Mouse (Mus musculus): ENCODE data around the gene Fam114a2.

The Fam114a2 gene

DNA sequence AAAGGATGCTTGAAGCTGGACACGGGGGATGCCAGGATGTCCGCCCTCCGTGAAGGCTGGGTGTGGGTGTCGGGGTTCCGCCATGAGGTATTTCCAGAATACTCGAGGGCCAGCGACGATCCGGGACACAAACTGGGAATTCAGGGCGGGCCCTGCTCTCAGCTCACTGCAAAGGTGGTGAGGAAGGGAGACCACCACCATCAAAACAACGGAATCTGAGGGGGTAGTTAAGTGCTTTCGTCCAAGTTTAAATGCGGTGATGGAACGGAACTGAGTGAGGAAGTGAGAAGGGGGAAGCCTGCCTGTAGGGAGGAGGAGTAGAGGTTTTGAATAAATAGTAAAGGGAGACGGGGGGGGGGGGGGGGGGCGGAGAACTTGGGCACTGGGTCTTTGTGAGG, 333 bp upstream of the Fam114a2 start:
- DNase-seq, result no peak

DNA sequence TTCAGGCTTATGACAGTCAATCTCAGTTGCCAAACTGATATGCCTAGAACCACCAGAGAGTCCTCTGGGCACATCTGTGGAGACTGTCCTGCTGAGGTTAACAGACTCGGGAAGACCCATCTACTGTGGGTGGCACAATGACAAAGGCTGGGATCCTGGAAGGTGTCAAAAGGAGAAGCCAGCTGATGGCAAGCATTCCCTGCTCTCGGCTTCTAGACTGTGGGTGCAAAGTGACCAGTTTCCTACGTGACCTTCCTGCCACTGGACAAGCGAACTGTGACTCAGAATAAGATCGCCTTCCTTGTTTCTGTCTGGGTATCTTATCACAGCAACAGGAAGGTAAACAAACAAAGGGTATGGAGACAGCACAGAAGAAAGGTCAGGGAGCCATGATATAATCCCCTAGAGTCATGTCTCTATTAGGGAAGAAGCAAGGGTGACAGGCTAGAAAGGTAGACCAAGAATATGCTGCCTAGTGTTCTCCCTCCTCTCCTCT, 1.4 kb downstream of the Fam114a2 start:
- no peak for DNase-seq

DNA sequence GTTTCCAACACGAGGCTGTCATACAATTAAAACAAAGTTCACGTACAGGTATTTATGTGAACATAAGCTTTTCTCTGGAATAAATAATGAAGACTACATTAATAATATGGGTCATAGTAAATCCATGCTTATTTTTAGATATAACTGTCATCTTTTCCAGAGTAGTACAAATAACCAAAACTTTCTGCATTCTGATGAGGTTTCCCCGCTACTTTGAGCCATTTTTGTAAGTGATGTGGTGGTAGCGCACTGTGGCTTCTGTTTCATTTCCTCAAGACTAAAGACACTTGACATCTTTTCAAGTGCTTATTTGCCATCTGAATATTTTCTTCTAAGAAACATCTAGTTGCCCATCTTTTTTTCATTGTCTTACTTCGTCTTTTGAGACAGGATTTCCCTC, 3.2 kb downstream of the Fam114a2 start:
- no peak for DNase-seq

- no peak for DNase-seq
These were observed 11.5 kb downstream of the Fam114a2 start for GRCm38 (mm10) chr11:57506899-57507298.

DNA sequence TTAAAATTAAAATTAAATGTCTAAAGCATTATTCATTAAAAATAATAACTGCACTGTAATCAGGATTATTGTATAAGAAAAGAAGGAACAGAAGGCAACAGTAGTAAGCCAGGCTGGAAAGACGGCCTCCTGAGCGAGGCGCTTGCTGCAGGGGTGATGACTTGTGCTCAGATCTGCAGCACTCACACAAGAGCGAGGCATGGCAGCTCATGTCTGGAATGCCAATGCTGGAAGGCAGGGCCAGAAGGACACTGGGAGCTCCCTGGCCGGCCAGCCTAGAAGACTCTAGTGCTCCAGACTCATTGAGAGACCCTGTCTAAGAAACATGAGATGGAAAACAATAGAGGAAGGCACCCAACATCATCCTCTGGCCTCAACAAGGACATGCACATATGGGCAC, 15.3 kb downstream of the Fam114a2 start:
- DNase-seq, result no peak

GRCm38 (mm10) chr11:57498215-57498614, 20.2 kb downstream of the Fam114a2 start:
- no peak for DNase-seq

GRCm38 (mm10) chr11:57497701-57498100, 20.7 kb downstream of the Fam114a2 start:
- no peak for DNase-seq

- no peak for DNase-seq
These were observed 21.9 kb downstream of the Fam114a2 start for GRCm38 (mm10) chr11:57496462-57497039.

- no peak for DNase-seq
These were observed 30.0 kb downstream of the Fam114a2 start for GRCm38 (mm10) chr11:57488436-57488835.

- DNase-seq, result peak; percentile 50 to 57
These were observed 40.3 kb downstream of the Fam114a2 start for GRCm38 (mm10) chr11:57478077-57478476.

- DNase-seq, result peak; percentile 81 to 84
These were observed 43.3 kb downstream of the Fam114a2 start for GRCm38 (mm10) chr11:57475119-57475518.

- peak; percentile 39 to 50 for DNase-seq
These were observed 44.0 kb downstream of the Fam114a2 start for GRCm38 (mm10) chr11:57474296-57474941.

- no peak for DNase-seq
These were observed 47.4 kb downstream of the Fam114a2 start for GRCm38 (mm10) chr11:57470979-57471378.

GRCm38 (mm10) chr11:57470056-57470455, 48.4 kb downstream of the Fam114a2 start:
- DNase-seq, result no peak

DNA sequence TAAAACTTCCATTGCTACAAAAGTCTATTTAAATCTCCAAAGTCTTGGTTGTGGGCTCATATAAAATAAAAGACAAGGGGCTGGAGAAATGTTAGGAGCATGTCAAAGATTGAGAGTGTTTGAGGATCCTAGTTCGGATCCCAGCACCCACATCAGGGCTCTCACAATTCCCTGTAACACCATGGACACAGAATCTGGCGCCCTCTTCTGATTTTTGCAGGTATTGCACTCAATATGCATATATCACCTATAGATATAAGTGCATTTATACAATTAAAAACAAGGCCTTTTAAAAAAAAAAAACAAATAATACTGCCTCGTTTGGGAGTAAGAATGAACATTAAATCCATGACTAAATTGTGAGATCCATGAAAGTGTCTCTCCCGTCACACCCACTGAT, 49.7 kb downstream of the Fam114a2 start:
- no peak for DNase-seq

DNA sequence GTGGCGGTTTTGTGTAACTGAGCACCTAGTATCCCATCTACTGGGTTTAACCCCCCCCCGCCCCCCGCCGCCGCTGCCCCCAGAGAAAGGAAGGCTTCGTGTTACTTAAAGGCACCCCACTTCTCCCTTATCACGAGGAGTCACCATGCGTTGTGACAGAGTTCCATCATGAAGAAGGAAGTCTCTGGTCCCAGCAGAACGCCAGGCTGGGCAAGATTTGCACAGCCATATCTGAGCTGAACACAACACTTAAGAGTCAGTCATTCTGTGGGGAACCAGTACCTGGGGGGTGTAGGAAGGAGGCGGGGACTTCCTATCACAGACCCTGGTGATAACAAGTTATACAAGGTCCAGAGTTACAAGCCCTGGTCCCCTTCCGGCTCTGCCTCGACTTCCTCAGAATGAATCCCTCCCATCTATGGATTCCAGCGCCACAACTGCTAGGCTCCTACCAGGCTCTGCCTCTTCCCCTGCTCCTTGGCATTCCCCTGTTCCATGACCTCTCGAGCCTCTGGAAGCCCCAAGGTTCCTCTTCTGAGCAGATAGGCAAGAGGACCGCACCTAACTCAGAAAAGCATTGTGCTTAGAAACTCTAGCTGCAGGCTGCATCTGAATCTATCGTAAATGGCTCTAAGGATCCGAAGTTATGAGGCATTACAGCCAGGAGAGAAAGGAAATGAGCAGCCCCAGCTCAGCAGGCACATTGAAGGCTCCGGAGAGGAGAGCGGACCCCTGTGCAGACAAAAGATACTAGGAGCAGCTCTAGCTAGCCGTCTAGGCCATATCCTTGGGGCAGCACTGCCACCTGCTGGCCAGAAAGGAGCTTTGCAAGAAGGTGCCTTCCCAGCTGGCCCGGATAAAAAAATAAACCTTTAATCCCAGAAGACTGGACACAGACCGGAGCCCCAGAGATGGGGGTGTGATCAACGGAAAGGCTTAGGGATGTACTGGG, 51.0 kb downstream of the Fam114a2 start:
- peak; percentile 86 to 88 for DNase-seq

DNA sequence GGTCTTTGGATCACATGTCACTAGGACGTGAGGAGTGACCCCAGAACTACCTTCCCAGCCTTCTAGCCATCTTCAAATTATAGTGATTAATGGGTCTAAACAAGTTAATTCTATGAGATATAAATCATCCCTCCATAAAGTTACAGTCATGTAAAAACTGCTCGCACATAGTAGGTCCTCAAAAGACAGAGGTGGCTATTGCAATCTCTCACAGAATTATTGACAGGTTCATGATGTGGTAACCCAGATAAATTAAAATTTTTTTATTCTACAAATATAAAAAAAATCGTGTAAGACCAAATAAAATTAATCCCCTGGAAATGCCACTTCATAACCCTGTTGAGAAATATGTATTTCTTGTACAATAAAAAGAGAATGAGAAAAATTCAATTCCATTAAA, 52.6 kb downstream of the Fam114a2 start:
- DNase-seq, result no peak

- DNase-seq, result peak; percentile 45 to 46
These were observed 53.4 kb downstream of the Fam114a2 start for GRCm38 (mm10) chr11:57465025-57465424.

DNA sequence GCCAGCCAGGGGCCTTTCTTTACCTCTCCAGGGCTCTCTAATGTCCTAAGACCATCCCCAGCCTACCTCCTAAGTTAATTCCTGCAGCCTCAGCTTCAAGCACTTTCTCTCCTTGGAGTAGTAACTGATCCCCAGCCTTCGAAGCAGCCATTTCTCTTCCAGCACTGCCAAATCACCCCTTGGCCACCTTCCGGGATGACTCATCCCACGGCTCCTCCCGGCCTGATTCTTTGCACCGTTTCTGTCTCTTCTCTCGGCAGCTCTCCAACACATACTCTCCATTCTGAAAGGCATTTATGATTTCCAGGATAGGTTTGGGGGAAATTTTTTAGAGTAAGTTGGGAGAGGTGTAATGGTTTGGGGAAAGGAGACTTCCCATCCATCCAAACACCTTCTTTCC, 58.7 kb downstream of the Fam114a2 start:
- DNase-seq, result peak; percentile 33 to 35

DNA sequence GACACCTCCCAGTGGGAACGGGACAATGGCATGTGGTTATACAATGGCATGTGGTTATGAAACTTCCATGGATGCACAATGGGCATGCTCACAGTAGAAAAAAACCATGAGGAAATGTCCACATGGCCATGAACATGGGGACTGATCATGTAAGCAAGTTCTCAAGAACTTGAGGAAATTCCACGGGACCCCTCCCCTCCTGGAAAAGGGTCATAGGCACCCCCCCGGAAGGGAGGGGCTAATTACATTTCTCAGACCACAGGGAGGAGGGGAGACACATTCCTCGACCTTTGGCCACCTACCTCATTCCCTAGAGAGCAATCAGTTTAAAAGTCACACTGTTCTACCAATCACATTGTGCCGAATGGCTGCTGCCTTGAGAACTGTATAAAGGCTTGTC, 64.0 kb downstream of the Fam114a2 start:
- no peak for DNase-seq

- DNase-seq, result no peak
These were observed 73.0 kb downstream of the Fam114a2 start for GRCm38 (mm10) chr11:57445237-57445962.

DNA sequence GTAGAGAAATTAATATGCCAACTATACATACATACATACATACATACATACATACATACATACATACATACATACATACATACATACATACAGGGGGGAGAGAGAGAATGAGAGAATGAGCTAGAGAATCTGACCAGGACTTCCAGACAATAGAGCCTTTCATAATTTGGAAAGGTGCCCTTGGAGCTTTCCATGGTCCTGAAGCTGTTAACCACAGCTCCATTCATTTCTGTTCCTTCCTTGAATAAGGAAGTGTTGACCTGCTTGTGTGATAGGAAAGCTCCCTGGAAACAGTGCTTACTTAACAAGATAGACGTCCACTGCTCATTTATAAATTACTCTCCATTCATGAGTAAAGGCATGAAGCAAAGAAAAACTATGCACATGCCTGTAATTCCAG, 84.3 kb downstream of the Fam114a2 start:
- DNase-seq, result no peak

Data from cerebellum, postnatal 10 days (tissue).